Mouse (Mus musculus) left cerebral cortex, postnatal 4 days (tissue): ENCODE measurements around the gene Rbck1. TPM values are rescaled to one million over a fixed set of nuclear protein-coding genes. Genes with fewer than 3 reads are reported as not detected.
"Not testable (repeated sequence)": the region's sequence is repeated elsewhere in the genome, so short reads cannot be mapped to it uniquely, and the experiment has no call there.

ENCODE experiments used
- DNase-seq: peaks from one replicate; pipeline ENCODE4 v3.0.0-alpha.2; 2022
- intact Hi-C: fragments of 180-260 bp; cut with DNase I; formaldehyde crosslinking; loops from one replicate; pipeline ENCODE4 v1.15.1; 2025
- total RNA-seq, 2 experiments: library from RNA; stranded (reverse); gene quantifications; 2 replicates each; pipeline ENCODE4 v1.2.3; 2021

The Rbck1 gene
- total RNA-seq = 100 to 1,000 TPM; 123 to 134 TPM

- peak; percentile 97 for DNase-seq
- intact Hi-C loops = no loop called here
Measured at GRCm38 (mm10) chr2:152332101-152332825, at the start of gene Rbck1. Gene Rbck1 (minus strand): TSS chr2:152332653.

- peak; percentile 57 for DNase-seq
Measured at GRCm38 (mm10) chr2:152376345-152376741, 43.9 kb upstream of the Rbck1 start, which contains the start of gene Nrsn2. Gene Nrsn2 (minus strand): TSS chr2:152376638.

GRCm38 (mm10) chr2:152375652-152376344 is 43.3 kb upstream of the Rbck1 start:
- intact Hi-C loops = no loop called here

More at GRCm38 (mm10) chr2:152376345-152376741, 43.9 kb upstream of the Rbck1 start, which contains the start of gene Nrsn2:
- intact Hi-C loops = no loop called here

GRCm38 (mm10) chr2:152373547-152373946 is 41.1 kb upstream of the Rbck1 start:
- intact Hi-C loops = no loop called here
- no peak for DNase-seq

More at GRCm38 (mm10) chr2:152375652-152376344, 43.3 kb upstream of the Rbck1 start:
- DNase-seq = peak; percentile 81

GRCm38 (mm10) chr2:152372661-152373060 is 40.2 kb upstream of the Rbck1 start:
- no peak for DNase-seq
- intact Hi-C loops = no loop called here

- intact Hi-C loops = no loop called here
- DNase-seq = no peak
Measured at GRCm38 (mm10) chr2:152372104-152372503, 39.7 kb upstream of the Rbck1 start.

- DNase-seq = peak; percentile 63
- intact Hi-C loops = no loop called here
Measured at GRCm38 (mm10) chr2:152368532-152369140, 36.2 kb upstream of the Rbck1 start.

- DNase-seq = no peak
- intact Hi-C loops = no loop called here
Measured at GRCm38 (mm10) chr2:152367917-152368316, 35.5 kb upstream of the Rbck1 start.

GRCm38 (mm10) chr2:152363245-152364147 is 31.0 kb upstream of the Rbck1 start:
- DNase-seq = peak; percentile 86
- intact Hi-C loops = no loop called here

- DNase-seq = no peak
- intact Hi-C loops = no loop called here
Measured at GRCm38 (mm10) chr2:152361193-152361592, 28.7 kb upstream of the Rbck1 start.

GRCm38 (mm10) chr2:152360271-152360775 is 27.9 kb upstream of the Rbck1 start:
- intact Hi-C loops = no loop called here
- no peak for DNase-seq

- intact Hi-C loops = no loop called here
- DNase-seq = no peak
Measured at GRCm38 (mm10) chr2:152359616-152360015, 27.2 kb upstream of the Rbck1 start.

- intact Hi-C loops, DNase-seq: not testable (repeated sequence)
Measured at GRCm38 (mm10) chr2:152358977-152359376, 26.5 kb upstream of the Rbck1 start.

- intact Hi-C loops = no loop called here
- DNase-seq = no peak
Measured at GRCm38 (mm10) chr2:152357254-152357653, 24.8 kb upstream of the Rbck1 start.

GRCm38 (mm10) chr2:152349842-152350540 is 17.5 kb upstream of the Rbck1 start:
- DNase-seq = no peak
- intact Hi-C loops = no loop called here

GRCm38 (mm10) chr2:152349205-152349604 is 16.8 kb upstream of the Rbck1 start:
- intact Hi-C loops = no loop called here
- no peak for DNase-seq

GRCm38 (mm10) chr2:152347722-152348121 is 15.3 kb upstream of the Rbck1 start:
- intact Hi-C loops = no loop called here
- DNase-seq = no peak

- intact Hi-C loops = no loop called here
- no peak for DNase-seq
Measured at GRCm38 (mm10) chr2:152346776-152347465, 14.5 kb upstream of the Rbck1 start.

- no peak for DNase-seq
Measured at GRCm38 (mm10) chr2:152345393-152345792, 12.9 kb upstream of the Rbck1 start.

More at GRCm38 (mm10) chr2:152345393-152345792, 12.9 kb upstream of the Rbck1 start:
- intact Hi-C loops = no loop called here
